Mouse (Mus musculus) layer of hippocampus, adult 2 months (tissue): Measurements from ENCODE around the gene Pnrc2. TPM values are rescaled to one million over a fixed set of nuclear protein-coding genes. Genes with fewer than 3 reads are reported as not detected.
A peak's percentile ranks its signal among the peaks of the same experiment; 100 is the strongest.

ENCODE experiments used
- DNase-seq, 2 experiments: peaks; one replicate each; pipeline ENCODE4 v3.0.0; 2022; ENCODE audit warnings: low spot score in 2 of 2
- H3K27ac ChIP-seq: fragments of 200-600 bp; 2 replicates; pipeline ENCODE4 v1.8.1; 2022
- H3K4me3 ChIP-seq: fragments of 200-600 bp; 2 replicates; pipeline ENCODE4 v1.8.1; 2022; ENCODE audit warnings: mild to moderate bottlenecking
- CTCF ChIP-seq: fragments of 200-600 bp; conservative IDR thresholded peaks from 2 replicates; pipeline ENCODE4 v1.8.1; 2022; ENCODE audit warnings: antibody characterized with exemption, mild to moderate bottlenecking, moderate library complexity
- total RNA-seq, 2 experiments: library from RNA; stranded (reverse); gene quantifications; 2 replicates each; pipeline ENCODE4 v1.2.3; 2021

Pnrc2 gene
- total RNA-seq, 2 experiments from 2014 or later = 52.7 to 54.8 TPM

GRCm38 (mm10) chr4:135886184-135886583, 12.5 kb upstream of the Pnrc2 start:
- Histone ChIP-seq H3K4me3 (no peak overlapping the region), H3K27ac (no peak overlapping the region)
- DNase-seq = no peak
- no peak for TF ChIP-seq CTCF

- DNase-seq = no peak
- no peak overlapping the region for H3K27ac ChIP-seq
- no peak for TF ChIP-seq CTCF
Observed at GRCm38 (mm10) chr4:135885676-135886075, 12.0 kb upstream of the Pnrc2 start.

DNA sequence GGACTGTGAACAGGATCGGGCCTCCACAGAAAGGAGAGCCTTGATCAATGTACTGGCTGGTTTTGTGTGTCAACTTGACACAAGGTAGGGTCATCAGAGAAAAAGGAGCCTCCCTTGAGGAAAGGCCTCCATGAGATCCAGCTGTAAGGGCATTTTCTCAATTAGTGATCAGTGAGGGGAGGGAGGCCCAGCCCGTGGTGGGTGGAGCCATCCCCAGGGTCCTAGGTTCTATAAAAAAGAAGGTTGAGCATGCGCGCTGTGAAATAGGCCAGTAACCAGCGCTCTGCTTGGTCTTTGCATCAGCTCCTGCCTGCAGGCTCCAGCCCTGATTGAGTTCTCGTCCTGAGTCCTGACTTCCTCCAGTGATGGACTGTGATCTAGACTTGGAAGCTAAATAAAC, 10.9 kb upstream of the Pnrc2 start:
- Histone ChIP-seq H3K27ac (no peak overlapping the region), H3K4me3 (no peak overlapping the region)
- no peak for DNase-seq
- TF ChIP-seq CTCF = no peak

More at GRCm38 (mm10) chr4:135885676-135886075, 12.0 kb upstream of the Pnrc2 start:
- H3K4me3 ChIP-seq = no peak overlapping the region

GRCm38 (mm10) chr4:135883881-135884516, 10.3 kb upstream of the Pnrc2 start:
- Histone ChIP-seq H3K27ac (no peak overlapping the region), H3K4me3 (no peak overlapping the region)
- DNase-seq = no peak
- TF ChIP-seq CTCF = no peak

DNA sequence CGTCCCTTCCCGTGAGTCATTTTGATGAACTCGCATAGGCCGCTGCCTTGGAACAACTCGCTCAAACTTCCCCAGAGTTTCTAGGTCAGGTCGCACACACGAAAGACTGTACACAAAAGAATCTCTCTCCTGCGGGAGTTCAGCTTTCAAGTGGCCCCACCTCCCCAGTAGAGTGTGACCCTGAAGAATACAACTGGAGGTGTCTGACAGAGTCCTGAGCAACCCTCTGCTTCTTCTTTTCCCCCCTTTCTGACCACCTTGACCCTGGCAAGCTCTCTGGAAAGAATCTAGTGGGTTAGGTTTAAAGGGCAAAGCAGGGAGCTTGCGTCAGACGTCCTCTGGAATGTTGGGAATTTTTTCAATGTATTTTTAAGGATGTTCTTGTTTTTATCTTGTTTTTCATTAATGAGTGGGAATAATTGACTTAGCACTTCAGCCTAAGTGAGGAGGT, 9.8 kb upstream of the Pnrc2 start:
- H3K4me3 ChIP-seq = no peak overlapping the region
- no peak for TF ChIP-seq CTCF
- no peak for DNase-seq
- no peak overlapping the region for H3K27ac ChIP-seq

- DNase-seq = no peak
- TF ChIP-seq CTCF = no peak
- H3K4me3 ChIP-seq = no peak overlapping the region
- no peak overlapping the region for H3K27ac ChIP-seq
Observed at GRCm38 (mm10) chr4:135882023-135882422, 8.4 kb upstream of the Pnrc2 start.

GRCm38 (mm10) chr4:135880576-135880975, 6.9 kb upstream of the Pnrc2 start:
- TF ChIP-seq CTCF = no peak
- DNase-seq = no peak
- no peak overlapping the region for H3K27ac ChIP-seq
- no peak overlapping the region for H3K4me3 ChIP-seq

- no peak for TF ChIP-seq CTCF
Observed at GRCm38 (mm10) chr4:135880018-135880417, 6.4 kb upstream of the Pnrc2 start.

DNA sequence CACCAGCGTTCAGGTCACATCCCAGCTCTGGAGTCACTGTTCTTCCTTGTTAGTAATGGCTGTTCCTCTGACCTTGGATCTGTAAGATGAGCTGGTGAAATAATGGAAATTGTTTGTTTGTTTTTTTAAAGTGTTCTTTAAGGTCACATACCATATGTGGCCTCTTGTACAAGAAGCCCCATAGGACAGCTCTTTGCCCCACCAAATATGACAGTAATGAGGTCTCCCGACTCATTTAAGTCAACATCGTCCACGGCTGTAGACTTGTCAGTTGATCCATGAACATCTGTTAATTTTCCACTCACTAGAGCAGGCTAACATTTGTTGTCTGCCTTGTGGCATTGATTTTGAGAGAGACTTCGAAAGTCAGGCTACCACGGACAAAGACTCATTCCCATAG, 5.4 kb upstream of the Pnrc2 start:
- no peak overlapping the region for H3K27ac ChIP-seq
- TF ChIP-seq CTCF = no peak
- no peak for DNase-seq
- no peak overlapping the region for H3K4me3 ChIP-seq

More at GRCm38 (mm10) chr4:135880018-135880417, 6.4 kb upstream of the Pnrc2 start:
- H3K27ac ChIP-seq = no peak overlapping the region
- DNase-seq = no peak
- no peak overlapping the region for H3K4me3 ChIP-seq

- Histone ChIP-seq H3K27ac (no peak overlapping the region), H3K4me3 (no peak overlapping the region)
- DNase-seq = no peak
- peak; percentile 70 for TF ChIP-seq CTCF
Observed at GRCm38 (mm10) chr4:135877742-135878141, 4.1 kb upstream of the Pnrc2 start.

GRCm38 (mm10) chr4:135876583-135877020, 3.0 kb upstream of the Pnrc2 start:
- TF ChIP-seq CTCF = no peak
- peak; percentile 62 to 66 for DNase-seq
- peak overlapping the region; percentile 99 for H3K27ac ChIP-seq
- peak overlapping the region; percentile 44 for H3K4me3 ChIP-seq

- DNase-seq = peak in 1 of 2 experiments; percentile 34
- no peak for TF ChIP-seq CTCF
- Histone ChIP-seq H3K27ac (peak overlapping the region; percentile 99), H3K4me3 (peak overlapping the region; percentile 44)
Observed at GRCm38 (mm10) chr4:135875991-135876582, 2.4 kb upstream of the Pnrc2 start.

DNA sequence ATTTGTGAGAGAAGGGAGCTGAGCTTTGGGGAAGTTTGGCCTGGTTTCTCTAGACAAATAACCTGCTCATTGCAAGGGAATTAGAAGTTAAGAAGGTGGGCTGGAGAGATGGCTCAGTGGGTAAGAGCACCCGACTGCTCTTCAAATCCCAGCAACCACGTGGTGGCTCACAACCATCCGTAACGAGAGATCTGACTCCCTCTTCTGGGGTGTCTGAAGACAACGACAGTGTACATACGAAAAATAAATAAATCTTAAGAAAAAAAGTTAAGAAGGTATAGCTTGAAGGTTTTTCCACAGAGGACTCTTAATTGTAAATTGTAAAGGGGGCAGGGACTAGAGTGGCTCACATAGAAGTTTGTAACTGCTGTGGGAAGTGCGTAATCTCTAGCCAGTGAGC, 1.9 kb upstream of the Pnrc2 start:
- no peak overlapping the region for H3K4me3 ChIP-seq
- DNase-seq = no peak
- peak overlapping the region; percentile 99; the same call in 1 of the 2 replicates for H3K27ac ChIP-seq
- peak; percentile 44 for TF ChIP-seq CTCF
